Mouse (Mus musculus) heart, embryonic 11.5 days (tissue): ENCODE results near the gene Grk4. TPM values are rescaled to one million over a fixed set of nuclear protein-coding genes. Genes with fewer than 3 reads are reported as not detected.
A peak's percentile ranks its signal among the peaks of the same experiment; 100 is the strongest.

Experiments
- ATAC-seq: fragments of 200-750 bp; cut with Nextera tagmentation; replicated peaks from 2 replicates; pipeline ENCODE4 v1.8.0; 2017; ENCODE audit warnings: moderate library complexity; ENCODE audit not compliant: insufficient number of reproducible peaks, low FRiP score, low TSS enrichment
- H3K27ac ChIP-seq: fragments of 300-500 bp; sonication (generic); 2 replicates; pipeline ENCODE4 v1.5.1; 2014; ENCODE audit warnings: mild to moderate bottlenecking, low read depth, low read length
- H3K27me3 ChIP-seq: fragments of 300-500 bp; sonication (generic); 2 replicates; pipeline ENCODE4 v1.6.1; 2014; ENCODE audit warnings: mild to moderate bottlenecking, low read length, mixed read lengths; ENCODE audit not compliant: control insufficient read depth, insufficient read depth
- H3K36me3 ChIP-seq: fragments of 300-500 bp; sonication (generic); 2 replicates; pipeline ENCODE4 v1.6.1; 2014; ENCODE audit warnings: mild to moderate bottlenecking, low read length, moderate library complexity, mixed read lengths; ENCODE audit not compliant: control insufficient read depth, insufficient read depth
- H3K4me1 ChIP-seq: fragments of 300-500 bp; sonication (generic); 2 replicates; pipeline ENCODE4 v1.6.1; 2014; ENCODE audit warnings: low read length; ENCODE audit not compliant: control insufficient read depth, insufficient read depth
- H3K4me2 ChIP-seq: fragments of 300-500 bp; sonication (generic); 2 replicates; pipeline ENCODE4 v1.6.1; 2014; ENCODE audit warnings: mild to moderate bottlenecking, moderate library complexity
- H3K4me3 ChIP-seq: fragments of 300-500 bp; sonication (generic); 2 replicates; pipeline ENCODE4 v1.5.1; 2014; ENCODE audit warnings: low read depth, low read length
- H3K9ac ChIP-seq: fragments of 300-500 bp; sonication (generic); 2 replicates; pipeline ENCODE4 v1.6.1; 2014; ENCODE audit warnings: mild to moderate bottlenecking, low read depth, low read length, moderate library complexity
- H3K9me3 ChIP-seq: fragments of 300-500 bp; sonication (generic); replicated peaks from 2 replicates; pipeline ENCODE4 v1.6.1; 2016; ENCODE audit warnings: low read length; ENCODE audit not compliant: control insufficient read depth
- WGBS: fragments of 180-500 bp; shearing (Covaris S2); extraction: QIAGEN DNeasy Blood & Tissue Kit; methylation state at CpG from one replicate; pipeline ENCODE4 v1.1.7; 2014; ENCODE audit not compliant: insufficient replicate concordance; 5-methylcytosine and 5-hydroxymethylcytosine counted together
- polyA plus RNA-seq: library from polyadenylated mRNA; unstranded; fragments of >200 nt; fragmentation: Nextera tagmentation; extraction: Ambion mirVana; gene quantifications from 2 replicates; pipeline ENCODE4 v1.2.1, GENCODE M21; 2014

The Grk4 gene
- polyA plus RNA-seq, 1 experiment from 2014 or later: 1.3 TPM

GRCm38 (mm10) chr5:34730255-34730654 is 70.1 kb downstream of the Grk4 start:
- H3K4me3 ChIP-seq: no peak overlapping the region
- H3K9me3 ChIP-seq: no peaks in the 10 kb centered on the region
- no peak overlapping the region for H3K9ac ChIP-seq
- no peak overlapping the region for H3K4me2 ChIP-seq
- no peaks in the 10 kb centered on the region for H3K36me3 ChIP-seq
- WGBS: 34% methylated on average over 1 of the region's 1 CpGs
- H3K27me3 ChIP-seq: no peaks in the 10 kb centered on the region
- H3K4me1 ChIP-seq: no peaks in the 10 kb centered on the region
- no peak for ATAC-seq
- no peak overlapping the region for H3K27ac ChIP-seq

- no peaks in the 10 kb centered on the region for H3K27me3 ChIP-seq
- 0 out of 2 replicates have a peak, but pooled peaks cover 2% of the 10 kb centered on the region for H3K4me1 ChIP-seq
- H3K4me2 ChIP-seq: no peak overlapping the region
- H3K9ac ChIP-seq: no peak overlapping the region
- no peaks in the 10 kb centered on the region for H3K36me3 ChIP-seq
- H3K9me3 ChIP-seq: no peaks in the 10 kb centered on the region
- ATAC-seq: no peak
- H3K4me3 ChIP-seq: no peak overlapping the region
- 48% methylated on average over 3 of the region's 3 CpGs for WGBS
- no peak overlapping the region for H3K27ac ChIP-seq
These were observed 91.3 kb downstream of the Grk4 start for GRCm38 (mm10) chr5:34751477-34751876.

GRCm38 (mm10) chr5:34758762-34759161 is 98.6 kb downstream of the Grk4 start:
- H3K4me1 ChIP-seq: peaks cover 7% of the 10 kb centered on the region
- ATAC-seq: no peak
- 80% methylated on average over 1 of the region's 1 CpGs for WGBS

GRCm38 (mm10) chr5:34760850-34761508 is 100.8 kb downstream of the Grk4 start:
- H3K4me3 ChIP-seq: peak overlapping the region; percentile 97
- H3K27me3 ChIP-seq: no peaks in the 10 kb centered on the region
- H3K4me2 ChIP-seq: peak overlapping the region; percentile 85
- no peak for ATAC-seq
- no peaks in the 10 kb centered on the region for H3K9me3 ChIP-seq
- WGBS: under 1% methylated on average over 19 of the region's 19 CpGs
- peak overlapping the region; percentile 92 for H3K27ac ChIP-seq
- no peaks in the 10 kb centered on the region for H3K36me3 ChIP-seq
- peaks cover 7% of the 10 kb centered on the region for H3K4me1 ChIP-seq
- peak overlapping the region; percentile 95 for H3K9ac ChIP-seq

More at GRCm38 (mm10) chr5:34758762-34759161, 98.6 kb downstream of the Grk4 start:
- H3K9me3 ChIP-seq: no peaks in the 10 kb centered on the region
- no peaks in the 10 kb centered on the region for H3K27me3 ChIP-seq
- no peak overlapping the region for H3K27ac ChIP-seq
- H3K4me3 ChIP-seq: no peak overlapping the region
- no peak overlapping the region for H3K9ac ChIP-seq
- no peak overlapping the region for H3K4me2 ChIP-seq
- no peaks in the 10 kb centered on the region for H3K36me3 ChIP-seq

GRCm38 (mm10) chr5:34761509-34761908 is 101.3 kb downstream of the Grk4 start, which contains the start of gene Htt:
Htt (plus strand) TSS chr5:34761740.
- Histone ChIP-seq H3K9me3 (no peaks in the 10 kb centered on the region), H3K4me1 (peaks cover 7% of the 10 kb centered on the region), H3K4me2 (peak within 1 kb of the TSS; percentile 85), H3K36me3 (no peaks in the 10 kb centered on the region), H3K4me3 (peak within 1 kb of the TSS; percentile 97), H3K27ac (peak within 1 kb of the TSS; percentile 92), H3K9ac (peak within 1 kb of the TSS; percentile 95), H3K27me3 (no peaks in the 10 kb centered on the region)
- ATAC-seq: peak; percentile 98
- WGBS: under 1% methylated on average over 35 of the region's 35 CpGs

- H3K27ac ChIP-seq: peak overlapping the region; percentile 92
- H3K4me3 ChIP-seq: peak overlapping the region; percentile 97
- H3K36me3 ChIP-seq: no peaks in the 10 kb centered on the region
- ATAC-seq: peak; percentile 67
- H3K4me2 ChIP-seq: peak overlapping the region; percentile 85
- WGBS: under 1% methylated on average over 38 of the region's 54 CpGs
- peaks cover 7% of the 10 kb centered on the region for H3K4me1 ChIP-seq
- H3K9me3 ChIP-seq: no peaks in the 10 kb centered on the region
- no peaks in the 10 kb centered on the region for H3K27me3 ChIP-seq
- peak overlapping the region; percentile 95 for H3K9ac ChIP-seq
These were observed 101.9 kb downstream of the Grk4 start for GRCm38 (mm10) chr5:34761934-34762611.

GRCm38 (mm10) chr5:34771818-34772217 is 111.6 kb downstream of the Grk4 start:
- Histone ChIP-seq H3K4me3 (no peak overlapping the region), H3K4me2 (no peak overlapping the region), H3K9me3 (no peaks in the 10 kb centered on the region), H3K4me1 (no peaks in the 10 kb centered on the region), H3K27me3 (no peaks in the 10 kb centered on the region), H3K9ac (no peak overlapping the region), H3K36me3 (no peaks in the 10 kb centered on the region), H3K27ac (no peak overlapping the region)
- WGBS: 86% methylated on average over 3 of the region's 3 CpGs
- ATAC-seq: no peak

- Histone ChIP-seq H3K36me3 (no peaks in the 10 kb centered on the region), H3K9ac (no peak overlapping the region), H3K27ac (no peak overlapping the region), H3K4me2 (no peak overlapping the region), H3K4me1 (no peaks in the 10 kb centered on the region), H3K27me3 (no peaks in the 10 kb centered on the region), H3K9me3 (no peaks in the 10 kb centered on the region), H3K4me3 (no peak overlapping the region)
- ATAC-seq: no peak
- WGBS: 85% methylated on average over 4 of the region's 4 CpGs
These were observed 112.6 kb downstream of the Grk4 start for GRCm38 (mm10) chr5:34772696-34773245.
